Mouse (Mus musculus) fat pad, adult 2 months (tissue): ENCODE measurements around the gene Vax2.

Source experiments
- DNase-seq: peaks from one replicate; pipeline ENCODE4 v3.0.0-alpha.2; 2011; ENCODE audit warnings: low read depth, low spot score; ENCODE audit errors: extremely low read depth

Vax2 gene

DNA sequence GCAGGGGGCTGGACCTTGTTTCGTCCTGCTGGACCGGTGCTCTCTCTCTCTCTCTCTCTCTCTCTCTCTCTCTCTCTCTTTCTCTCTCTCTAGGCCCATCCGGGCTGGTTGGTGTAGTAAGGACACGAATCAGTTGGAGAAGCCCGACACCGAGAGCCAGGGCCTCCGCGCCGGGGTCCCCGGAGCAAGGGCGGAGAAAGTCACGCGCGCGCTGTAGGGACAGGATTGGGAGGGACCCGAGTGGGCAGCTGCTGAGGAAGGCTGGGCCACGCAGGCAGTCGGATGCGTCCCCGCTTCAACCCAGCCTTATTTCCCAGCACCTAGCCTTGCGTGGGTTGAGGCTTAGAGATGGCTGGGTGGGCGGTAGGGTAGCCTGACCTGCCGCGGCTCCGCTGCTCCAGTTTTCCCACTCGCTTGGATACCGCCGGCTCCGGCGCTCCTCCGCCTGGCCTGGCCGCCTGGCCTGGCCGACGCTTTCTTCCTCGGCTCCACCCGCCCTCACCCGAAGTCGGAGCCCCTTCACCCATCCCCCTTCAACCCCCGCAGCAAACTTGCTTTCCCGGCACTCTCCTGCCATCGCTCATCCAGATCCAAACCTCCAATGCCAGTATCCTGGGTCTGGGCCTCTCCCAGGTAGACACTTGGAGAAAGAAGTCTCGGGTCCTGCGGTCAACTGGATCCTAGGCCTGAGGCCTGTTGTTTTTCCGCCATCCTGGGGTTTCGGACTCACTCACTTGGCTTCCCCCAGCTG is 836 bp downstream of the Vax2 start:
- DNase-seq, result no peak

DNA sequence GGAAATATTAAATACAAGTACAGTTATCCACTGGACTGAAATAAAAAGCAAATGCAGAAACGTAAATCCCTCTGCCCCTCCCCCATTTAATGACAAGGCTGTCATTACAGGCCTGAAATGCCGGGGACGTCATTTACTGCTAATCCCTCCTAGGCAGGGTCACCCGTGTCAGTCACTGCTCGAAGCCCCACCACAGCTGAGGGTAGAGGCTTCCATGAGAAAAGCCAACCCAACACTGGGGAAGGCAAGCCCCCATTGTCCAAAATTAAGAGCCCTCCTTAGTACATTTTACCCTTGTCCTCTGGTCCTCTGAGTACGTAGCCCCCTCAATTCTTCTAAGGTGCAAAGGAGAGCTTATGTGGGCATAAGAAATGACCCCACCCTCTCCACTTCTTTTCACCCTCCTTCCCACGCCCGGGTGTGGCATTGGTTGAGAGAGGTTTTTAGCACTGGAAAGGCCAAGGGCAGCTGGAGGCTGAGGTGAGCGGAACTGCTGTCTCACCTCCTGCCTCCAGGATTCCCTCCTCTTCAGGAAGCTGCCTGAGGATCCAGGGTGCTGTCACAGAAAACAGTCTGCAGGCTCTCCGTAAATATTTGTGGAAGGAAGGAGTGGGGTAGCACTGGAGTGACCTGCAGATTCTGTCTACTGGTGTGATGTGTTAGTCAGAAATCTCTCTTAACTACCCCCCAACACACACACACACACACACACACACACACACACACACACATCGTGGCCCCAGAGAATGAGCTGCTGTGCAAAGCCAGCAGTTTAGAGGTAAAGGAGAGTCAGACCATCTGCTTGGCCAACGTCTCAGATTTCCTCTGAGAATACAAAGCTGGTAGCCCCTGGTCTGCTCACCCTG is 2.4 kb downstream of the Vax2 start:
- no peak for DNase-seq

DNA sequence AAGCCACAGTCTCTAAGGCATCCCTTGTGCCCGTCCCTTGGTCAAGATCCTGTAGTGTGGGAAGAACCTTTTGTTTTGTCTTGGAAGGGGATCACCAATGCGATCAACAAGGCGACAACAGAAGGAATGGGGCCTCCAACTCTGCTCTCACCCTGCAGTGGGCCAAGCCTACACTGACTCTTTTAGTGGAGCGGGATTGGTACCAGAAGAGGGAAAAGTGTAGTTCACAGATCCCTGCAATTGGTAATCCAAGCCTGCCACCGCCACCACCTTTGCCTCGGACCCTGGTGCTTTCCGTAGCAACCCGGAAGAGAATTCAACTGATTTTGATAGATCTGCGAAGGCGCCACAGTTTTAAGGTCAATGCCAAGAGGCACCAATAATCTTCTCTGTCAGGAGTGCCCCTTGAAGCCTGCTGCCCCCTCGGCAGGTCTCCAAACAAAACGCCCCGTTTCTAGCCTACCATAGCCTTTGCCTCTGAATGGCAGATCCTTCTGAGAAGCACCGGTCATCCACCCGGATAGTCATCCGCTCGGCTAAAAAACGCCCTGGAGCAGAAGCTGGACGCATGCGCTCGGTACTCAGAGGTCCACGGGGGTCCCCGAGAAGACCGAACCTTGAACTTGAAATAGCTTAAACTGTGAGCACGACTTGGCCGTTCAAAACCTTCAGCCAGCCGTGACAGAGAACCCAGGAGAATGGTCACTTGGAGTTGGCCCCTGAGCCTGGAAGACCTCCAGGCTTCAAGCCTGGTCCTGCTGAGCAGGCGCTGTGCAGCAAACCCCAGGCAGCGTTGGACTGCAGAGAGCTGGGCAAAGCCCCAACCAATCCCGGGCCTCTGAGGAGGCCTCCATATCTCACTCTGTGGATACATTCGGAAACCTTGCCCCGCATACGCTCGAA is 3.4 kb downstream of the Vax2 start:
- DNase-seq, result no peak

DNA sequence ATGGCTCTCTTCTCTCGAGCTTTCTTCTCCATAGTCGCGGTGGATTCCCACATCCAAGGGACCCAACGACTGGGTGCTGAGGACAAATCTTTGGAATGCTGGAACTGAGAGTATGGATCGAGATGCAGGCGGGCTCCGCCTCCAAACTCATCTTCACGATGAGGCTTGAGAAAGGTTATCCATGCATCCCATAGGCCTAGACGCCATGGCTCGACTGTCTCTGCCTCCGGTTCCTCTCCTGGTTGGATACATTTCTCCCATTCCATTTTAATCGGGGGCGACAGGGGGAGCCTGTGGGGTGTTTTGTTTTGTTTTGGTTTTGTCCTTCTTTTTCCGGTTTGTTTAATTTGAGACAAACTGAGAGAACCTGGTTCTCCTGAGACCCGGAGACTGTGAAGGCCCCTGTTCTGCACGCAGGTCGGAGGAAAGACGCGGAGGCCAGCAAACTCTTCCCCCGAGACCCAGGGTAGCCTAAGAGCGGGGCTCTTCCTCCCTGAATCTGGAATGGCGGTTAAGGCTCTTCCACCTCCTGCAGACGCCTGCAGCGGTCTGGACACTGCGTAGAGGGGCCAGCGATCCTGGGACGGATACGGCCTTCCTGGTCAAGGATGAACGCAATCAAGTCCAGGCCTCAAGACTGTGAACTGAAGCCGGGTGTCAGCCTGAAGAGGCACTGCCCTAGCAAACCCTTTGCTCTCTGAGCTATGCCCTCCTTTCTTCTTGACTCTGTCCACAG is 4.6 kb downstream of the Vax2 start:
- no peak for DNase-seq

DNA sequence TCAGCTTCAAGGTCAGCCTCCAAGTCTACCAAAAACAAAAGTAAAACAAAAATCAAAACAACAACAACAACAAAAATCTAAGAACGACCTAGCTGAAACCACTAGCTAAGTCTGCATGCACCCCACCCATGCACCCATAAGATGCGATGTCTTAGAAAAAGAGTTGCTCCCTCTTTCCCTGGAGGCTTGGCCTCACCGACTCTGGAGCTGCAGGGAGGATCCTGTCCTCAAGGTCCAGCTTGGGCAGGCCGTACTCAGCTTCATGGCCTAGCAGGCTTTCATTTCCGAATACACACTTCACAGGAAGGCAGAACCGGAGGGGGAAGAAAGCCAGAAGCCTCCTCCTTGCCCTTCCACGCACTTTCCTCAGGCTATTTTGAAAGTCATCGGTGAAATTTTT is 6.0 kb downstream of the Vax2 start:
- no peak for DNase-seq

DNA sequence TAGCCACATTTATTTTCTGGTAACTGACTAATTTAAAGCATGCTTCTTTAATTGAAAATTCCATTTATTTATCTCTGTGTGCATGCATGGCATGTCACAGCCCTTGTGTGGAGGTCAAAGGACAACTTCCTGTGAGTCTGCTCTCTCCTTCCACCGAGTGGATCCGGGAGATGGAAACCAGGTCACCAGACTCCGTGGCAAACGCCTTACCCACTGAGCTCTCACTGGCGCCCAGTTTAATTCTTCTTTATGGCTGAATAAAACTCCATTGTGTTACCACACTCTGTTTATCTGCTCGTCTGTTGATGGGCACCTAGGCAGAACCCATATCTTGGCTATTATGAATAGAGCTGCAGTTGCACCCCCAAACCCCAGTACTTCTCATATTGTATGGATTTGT is 11.5 kb downstream of the Vax2 start:
- DNase-seq, result no peak

DNA sequence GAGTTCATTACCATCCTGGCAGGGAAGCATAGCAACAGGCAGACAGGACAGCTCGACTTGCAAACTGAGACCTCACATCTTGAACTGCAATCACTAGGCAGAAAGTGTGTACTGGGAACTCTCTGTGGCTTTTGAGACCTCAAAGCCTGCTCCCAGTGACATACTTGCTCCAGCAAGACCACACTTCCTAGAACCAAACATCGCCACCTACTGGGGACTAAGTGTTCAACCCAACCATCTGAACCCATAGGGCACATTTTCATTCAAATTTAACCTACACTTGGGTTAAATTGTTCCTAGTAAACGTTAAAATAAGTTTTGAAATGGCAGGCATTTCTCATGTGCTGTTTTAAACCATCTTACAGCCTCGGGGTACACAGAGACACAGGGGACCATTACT is 16.1 kb downstream of the Vax2 start:
- DNase-seq, result no peak

DNA sequence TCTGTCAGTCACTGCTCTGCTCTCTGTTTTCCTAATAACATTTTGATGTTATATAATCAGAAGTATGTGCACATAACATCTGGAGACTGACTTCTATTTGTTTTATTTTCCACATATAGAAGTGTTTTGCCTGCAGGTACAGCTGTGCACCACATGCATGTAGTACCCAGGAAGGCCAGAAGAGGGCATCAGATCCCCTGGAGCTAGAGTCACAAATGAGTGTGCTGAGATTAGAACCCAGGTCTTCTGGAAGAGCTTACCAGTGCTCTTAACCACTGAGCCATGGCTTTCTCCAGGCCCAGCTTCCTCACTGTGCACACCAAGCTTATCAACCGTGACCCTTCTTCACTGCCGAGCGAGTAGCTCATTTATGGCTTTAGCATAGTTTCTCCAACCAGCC is 17.4 kb downstream of the Vax2 start:
- DNase-seq, result no peak

DNA sequence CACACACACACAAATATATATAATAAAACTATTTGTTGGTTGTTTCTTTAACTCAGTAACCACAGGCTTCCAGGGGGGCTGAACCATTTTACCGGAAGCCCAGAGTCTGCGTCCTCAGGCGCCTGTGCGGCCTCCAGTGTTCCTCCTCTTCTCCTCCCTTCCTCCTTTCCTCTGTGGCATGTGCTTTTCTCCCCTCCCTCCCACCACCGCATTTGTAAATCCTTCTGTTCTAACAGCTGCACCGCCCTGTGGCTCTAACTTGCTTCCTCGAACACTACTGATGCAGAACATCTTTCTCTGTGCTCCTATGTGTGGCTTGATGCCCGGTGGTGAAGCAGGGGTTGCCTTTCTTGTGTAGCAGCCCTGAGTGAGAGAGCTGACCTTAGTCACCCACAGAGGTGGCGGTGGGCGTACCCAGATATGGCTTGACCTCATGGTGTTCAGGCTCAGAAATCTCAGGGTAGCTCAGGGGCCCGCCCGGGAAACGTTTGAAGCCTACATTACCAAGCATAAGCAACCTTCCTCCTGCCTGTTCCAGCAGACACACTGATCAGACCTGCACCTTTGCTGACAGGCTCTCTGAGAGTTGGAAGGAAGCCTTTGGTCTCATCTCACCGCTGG is 18.4 kb downstream of the Vax2 start:
- no peak for DNase-seq

DNA sequence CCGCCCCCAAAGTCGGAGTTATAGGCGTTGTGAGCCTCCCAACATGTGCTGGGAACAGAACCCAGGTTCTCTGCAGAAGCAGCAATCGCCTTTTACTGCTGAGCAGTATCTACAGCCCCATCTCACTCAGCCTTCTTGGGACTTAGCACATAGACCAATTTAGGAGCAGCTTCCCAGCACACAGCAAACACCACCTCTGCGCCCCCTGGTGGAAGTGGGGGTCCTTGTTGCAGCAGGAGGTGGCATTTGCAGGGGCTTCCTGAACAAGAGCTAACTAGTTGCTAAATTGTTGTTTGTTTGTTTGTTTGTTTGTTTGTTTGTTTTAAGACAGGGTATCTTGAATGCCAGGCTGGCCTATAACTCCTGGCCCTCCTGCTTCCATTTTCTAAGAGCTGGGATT is 20.1 kb downstream of the Vax2 start:
- no peak for DNase-seq

DNA sequence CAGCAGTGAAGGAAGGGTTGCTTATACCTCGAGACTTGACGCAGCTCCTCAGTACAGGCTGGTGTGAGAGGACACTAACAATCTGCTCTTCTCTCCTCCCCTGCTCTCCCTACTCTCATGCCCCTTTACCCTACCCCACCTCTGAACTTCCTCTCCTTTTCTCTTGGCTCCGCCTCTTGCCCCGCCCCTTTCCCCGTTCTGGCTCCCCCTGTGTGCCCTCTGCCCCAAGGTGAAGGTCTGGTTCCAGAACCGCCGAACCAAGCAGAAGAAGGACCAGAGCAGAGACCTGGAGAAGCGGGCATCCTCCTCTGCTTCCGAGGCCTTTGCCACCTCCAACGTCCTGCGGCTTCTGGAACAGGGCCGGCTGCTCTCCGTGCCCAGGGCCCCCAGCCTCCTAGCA is 26.2 kb downstream of the Vax2 start:
- DNase-seq, result no peak

DNA sequence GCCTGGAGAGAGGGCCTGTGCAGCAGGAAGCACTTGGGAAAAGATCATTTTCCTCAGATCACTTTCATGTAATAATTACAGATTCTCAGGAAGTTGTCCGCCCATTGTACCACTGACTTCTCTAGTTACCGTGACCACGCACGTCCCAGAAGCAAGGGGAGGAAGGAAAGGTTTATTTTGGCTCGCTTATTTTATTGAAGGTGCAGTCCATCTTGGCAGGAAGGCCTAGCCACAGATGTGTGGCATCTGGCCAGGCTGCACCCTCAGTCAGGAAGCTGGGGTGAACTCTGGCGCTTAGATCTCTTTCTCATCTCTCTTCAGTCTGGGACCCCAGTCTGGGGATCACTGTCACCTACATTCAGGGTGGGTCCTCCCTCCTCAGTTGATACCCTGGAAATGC is 27.5 kb downstream of the Vax2 start:
- no peak for DNase-seq

DNA sequence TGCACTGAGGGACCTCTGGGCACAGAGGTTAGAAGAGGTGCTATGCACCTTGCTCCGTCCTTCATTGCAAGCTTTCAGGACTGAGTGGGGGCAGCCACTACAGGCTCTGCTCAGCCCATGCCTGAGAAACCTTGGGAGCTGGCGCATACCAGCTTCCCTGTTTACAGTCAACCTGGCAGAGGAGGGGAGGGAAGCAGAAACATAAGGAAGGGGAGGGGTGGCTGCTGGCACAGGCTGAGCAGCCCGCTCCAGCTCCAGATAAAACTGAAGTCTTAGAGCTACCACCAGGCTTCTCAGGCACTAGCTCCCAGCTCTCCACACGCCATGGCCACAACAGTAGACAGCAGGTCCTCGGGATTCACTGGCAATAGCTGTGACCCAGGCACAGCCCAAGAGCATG is 31.7 kb downstream of the Vax2 start, which contains the start of gene Atp6v1b1:
Gene Atp6v1b1, plus strand, starts transcription at position 230 of the 400 bp plus-strand sequence.
- no peak for DNase-seq

DNA sequence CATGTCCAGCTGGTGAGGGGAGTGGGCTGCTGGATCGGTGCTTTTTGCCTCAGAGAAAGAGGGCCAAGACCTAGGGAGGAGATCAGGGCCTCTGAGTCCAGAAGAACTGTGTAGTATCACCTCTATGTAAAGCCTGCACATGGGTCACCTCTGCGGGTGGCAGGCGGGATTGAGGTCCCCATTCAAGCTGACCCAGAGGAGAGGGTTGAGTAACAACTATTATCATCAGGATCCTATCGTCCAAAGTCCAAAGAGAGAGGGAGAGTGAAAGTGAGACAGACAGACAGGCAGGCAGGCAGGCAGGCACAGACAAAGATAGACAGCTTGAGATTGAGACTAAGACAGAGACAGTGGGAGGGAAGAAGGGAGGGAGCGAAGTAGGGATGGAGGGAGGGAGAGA is 32.1 kb downstream of the Vax2 start:
- no peak for DNase-seq

DNA sequence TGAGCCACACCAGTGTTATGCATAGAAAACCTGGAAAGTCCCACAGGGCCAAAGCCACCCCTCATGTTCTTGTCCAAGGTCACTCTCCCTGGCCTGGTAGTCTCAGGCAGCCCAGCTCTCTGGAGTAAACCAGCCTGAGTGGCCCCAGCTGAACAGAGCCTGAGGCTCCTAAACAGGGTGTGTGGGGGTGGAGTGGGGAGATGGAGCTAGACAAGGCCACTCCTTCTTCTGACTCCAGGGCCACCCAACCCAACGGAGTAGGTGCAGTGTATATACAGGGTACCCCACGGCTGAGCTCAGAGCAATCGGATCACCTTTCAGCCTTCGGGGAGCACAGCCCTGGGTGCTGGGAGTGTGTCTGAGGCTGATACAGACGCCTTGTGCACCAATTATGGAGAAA is 33.1 kb downstream of the Vax2 start:
- no peak for DNase-seq

DNA sequence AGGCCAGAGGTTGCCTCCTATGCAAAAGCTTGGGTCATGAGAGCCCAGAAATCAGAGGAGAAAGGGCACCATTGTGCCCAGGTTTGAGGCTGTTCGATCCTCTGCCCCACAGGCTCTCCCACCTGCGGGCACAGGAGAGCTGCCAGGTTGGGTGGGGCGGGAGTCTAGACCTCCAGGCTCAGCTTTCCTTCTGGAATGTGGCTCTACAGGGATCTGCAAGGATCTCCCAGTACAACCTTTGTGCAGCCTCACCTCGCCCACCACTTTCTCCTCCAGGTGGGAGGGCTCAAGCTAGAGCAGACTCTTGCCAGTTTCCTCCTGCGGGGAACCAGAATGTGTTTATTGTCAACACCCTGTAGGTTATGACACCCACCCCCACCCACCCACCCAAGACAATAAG is 33.5 kb downstream of the Vax2 start:
- peak; percentile 16 for DNase-seq

DNA sequence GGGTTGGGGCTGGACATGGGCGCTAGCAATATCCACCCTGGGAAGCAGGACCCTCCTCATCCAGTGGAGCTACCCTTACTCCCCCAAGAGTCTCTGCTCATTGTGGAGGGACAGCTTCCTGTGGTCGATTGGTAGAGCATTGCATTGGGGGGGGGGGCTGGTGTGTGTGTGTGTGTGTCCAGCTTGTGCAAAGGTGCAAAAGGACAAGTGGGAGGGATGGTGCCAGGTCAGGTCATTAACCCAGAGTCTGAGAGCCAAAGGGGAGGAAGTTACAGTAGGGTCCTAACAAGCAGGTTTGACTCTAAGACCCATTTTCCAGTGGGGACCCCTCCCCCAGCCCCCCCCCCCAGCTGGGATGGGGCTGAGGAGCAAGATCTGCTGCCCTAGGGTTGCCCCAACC is 34.4 kb downstream of the Vax2 start:
- no peak for DNase-seq

DNA sequence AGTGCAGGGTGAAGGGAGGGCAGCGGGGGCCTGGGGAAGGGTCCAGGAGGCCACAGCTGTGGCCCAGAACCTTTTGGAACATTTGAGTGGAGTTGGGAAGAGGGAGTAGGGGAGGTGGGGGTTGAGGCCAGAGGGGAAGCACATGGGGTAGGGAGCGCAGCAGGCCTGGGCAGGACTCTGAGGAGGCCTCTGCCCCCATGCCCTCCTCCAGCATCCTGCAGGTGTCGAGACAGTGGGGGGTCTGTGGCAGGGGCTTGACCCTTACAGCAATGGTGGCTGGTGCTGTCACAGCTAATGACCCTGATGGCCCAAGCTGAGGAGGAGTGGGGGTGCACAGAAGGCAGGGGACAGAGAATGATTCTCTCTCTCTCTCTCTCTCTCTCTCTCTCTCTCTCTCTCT is 38.2 kb downstream of the Vax2 start:
- no peak for DNase-seq

DNA sequence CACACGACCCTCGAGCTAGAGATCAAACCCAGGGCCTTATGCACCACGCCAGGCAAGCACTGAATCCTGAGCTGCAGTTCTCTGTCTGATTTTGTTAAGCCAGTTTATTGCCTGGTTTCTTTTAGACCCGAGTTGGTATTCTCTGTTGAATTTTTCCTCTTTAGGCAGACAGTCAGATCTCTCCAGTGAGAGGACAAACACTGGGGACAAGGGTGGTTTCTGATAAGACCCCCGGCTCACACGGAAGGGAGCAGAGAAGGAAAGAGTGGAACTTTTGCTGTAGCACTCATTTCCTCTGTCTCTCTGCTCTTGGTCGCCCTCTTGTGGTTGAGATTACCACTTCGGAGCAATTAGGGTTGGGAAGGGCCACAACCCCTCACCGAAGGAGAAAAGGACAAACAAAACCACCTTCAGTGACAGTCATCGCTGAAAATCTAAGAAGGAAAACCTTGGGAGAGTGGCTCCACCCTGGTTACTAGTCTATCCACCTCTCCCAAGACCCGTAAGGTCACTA is 39.2 kb downstream of the Vax2 start:
- no peak for DNase-seq

DNA sequence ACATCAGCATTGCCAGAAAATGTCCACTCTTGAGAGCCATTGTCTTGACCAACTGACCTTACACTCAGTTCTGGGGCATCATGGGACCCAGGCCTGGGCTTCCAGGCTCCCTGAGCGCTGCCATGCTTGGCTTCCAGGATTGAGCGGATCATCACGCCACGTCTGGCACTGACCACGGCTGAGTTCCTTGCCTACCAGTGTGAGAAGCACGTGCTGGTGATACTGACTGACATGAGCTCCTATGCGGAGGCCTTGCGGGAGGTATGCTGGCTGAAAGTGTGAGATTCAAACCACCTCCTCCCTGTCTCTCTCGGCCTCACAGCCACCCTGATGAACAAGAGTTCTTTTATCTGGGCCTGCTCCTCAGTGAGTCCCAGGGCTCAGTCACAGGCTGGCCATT is 45.0 kb downstream of the Vax2 start:
- no peak for DNase-seq
